In genomic region chr4:148053417-148053920, GRCm38 (mm10) we compare ENCODE assay signal across 17 mouse cellular contexts. TPM values are rescaled to one million over a fixed set of nuclear protein-coding genes. Genes with fewer than 3 reads are reported as not detected.
DNase-seq lines count a peak whose midpoint lies in the region; ATAC-seq and TF ChIP-seq lines count a peak whose summit lies in the region.
"Had no signal": no experiment of that assay in that cellular context is flagged by ENCODE, and none has a peak within 500 bp of the region (broad histone marks: within the 10 kb centered on the region; RNA-seq: fewer than 3 reads in every experiment).

No protein-coding gene starts in this region.

- no peaks in the 10 kb centered on the region for H3K27me3 ChIP-seq in forebrain, embryonic 13.5 days
- no peaks in the 10 kb centered on the region for H3K27me3 ChIP-seq in forebrain, embryonic 11.5 days (ENCODE audit: control insufficient read depth, insufficient read depth, low read length)
- H3K27me3 ChIP-seq: heart, embryonic 12.5 days; hindbrain, embryonic 15.5 days; midbrain, embryonic 12.5 days; neural tube, embryonic 12.5 days had no signal

- peak overlapping the region; percentile 51 for H3K27ac ChIP-seq in forebrain, embryonic 13.5 days
- H3K27ac ChIP-seq in forebrain, embryonic 11.5 days (ENCODE audit: low read depth, low read length) = no peak overlapping the region
- peak overlapping the region; percentile 87 for H3K27ac ChIP-seq in layer of hippocampus, adult 2 months
- H3K27ac ChIP-seq: hindbrain, embryonic 15.5 days; kidney, postnatal 0 days; midbrain, embryonic 12.5 days; neural tube, embryonic 12.5 days had no signal

- no peak overlapping the region for H3K4me2 ChIP-seq in forebrain, embryonic 13.5 days
- no peak overlapping the region for H3K4me2 ChIP-seq in forebrain, embryonic 11.5 days (ENCODE audit: low read depth, low read length, severe bottlenecking)
- H3K4me2 ChIP-seq: heart, embryonic 12.5 days; hindbrain, embryonic 15.5 days; midbrain, embryonic 12.5 days; neural tube, embryonic 12.5 days had no signal

- no peak; the same call in 1 of the 2 replicates for ATAC-seq in forebrain, embryonic 13.5 days
- no peak for ATAC-seq in forebrain, embryonic 11.5 days (replicated peaks; ENCODE audit: low FRiP score)

- 91% methylated on average over 12 of the region's 12 CpGs for WGBS in forebrain, embryonic 13.5 days
- WGBS in forebrain, embryonic 11.5 days = 94% methylated on average over 12 of the region's 12 CpGs

- H3K36me3 ChIP-seq in forebrain, embryonic 13.5 days (ENCODE audit: poor library complexity, severe bottlenecking) = peaks cover 100% of the 10 kb centered on the region
- peaks cover 6% of the 10 kb centered on the region; the same call in 1 of the 2 replicates for H3K36me3 ChIP-seq in forebrain, embryonic 11.5 days (ENCODE audit: control insufficient read depth, insufficient read depth, low read length)

- no peak overlapping the region for H3K4me3 ChIP-seq in forebrain, embryonic 13.5 days
- no peak overlapping the region for H3K4me3 ChIP-seq in forebrain, embryonic 11.5 days (ENCODE audit: low read depth, low read length)
- no peak overlapping the region for H3K4me3 ChIP-seq in layer of hippocampus, adult 2 months
- H3K4me3 ChIP-seq: heart, embryonic 12.5 days; hindbrain, embryonic 15.5 days; midbrain, embryonic 12.5 days; neural tube, embryonic 12.5 days had no signal

- no peaks in the 10 kb centered on the region for H3K9me3 ChIP-seq in forebrain, embryonic 13.5 days (replicated peaks)
- no peaks in the 10 kb centered on the region for H3K9me3 ChIP-seq in forebrain, embryonic 11.5 days (ENCODE audit: control insufficient read depth, low read length)
- H3K9me3 ChIP-seq: heart, embryonic 12.5 days; hindbrain, embryonic 15.5 days; midbrain, embryonic 12.5 days; neural tube, embryonic 12.5 days had no signal

- no peaks in the 10 kb centered on the region for H3K4me1 ChIP-seq in forebrain, embryonic 13.5 days
- H3K4me1 ChIP-seq in forebrain, embryonic 11.5 days (replicated peaks; ENCODE audit: control insufficient read depth, insufficient read depth, low read length) = no peaks in the 10 kb centered on the region
- H3K4me1 ChIP-seq: heart, embryonic 12.5 days; hindbrain, embryonic 15.5 days; midbrain, embryonic 12.5 days; neural tube, embryonic 12.5 days had no signal

- H3K9ac ChIP-seq in forebrain, embryonic 13.5 days = no peak overlapping the region
- H3K9ac ChIP-seq in forebrain, embryonic 11.5 days (ENCODE audit: low read length) = no peak overlapping the region
- H3K9ac ChIP-seq: heart, embryonic 12.5 days; hindbrain, embryonic 15.5 days; midbrain, embryonic 12.5 days; neural tube, embryonic 12.5 days had no signal

- no peak for TF ChIP-seq CTCF in layer of hippocampus, adult 2 months (conservative IDR thresholded peaks at IDR 0.05)

- no peak for DNase-seq in forebrain, embryonic 11.5 days (ENCODE audit: low spot score)
- peak; percentile 90 for DNase-seq in brain, adult 2 months (ENCODE audit: low read depth, low spot score)
- peak; percentile 71 to 76 for DNase-seq in layer of hippocampus, adult 2 months (ENCODE audit: low spot score in 2 of 2)
- DNase-seq in left cerebral cortex, adult 9 months (ENCODE audit: low spot score in 2 of 2) = peak; percentile 65 to 88
- no peak for DNase-seq in adrenal gland, adult 8-10 months
- no peak for DNase-seq in ovary, postnatal 14 days (ENCODE audit: low spot score)
- no peak for DNase-seq in adrenal gland, adult 2 months
- DNase-seq: cerebellum, adult 8-10 months had no signal

RNA-seq across cellular contexts. Expression of gene Mthfr, which starts 14.6 kb away (rescaled TPM):
- 15.9 and 18.2 TPM in 2 replicates for polyA plus RNA-seq in forebrain, embryonic 13.5 days (2015; fragmentation: Nextera tagmentation; extraction: Ambion mirVana)
- 25.5 and 27.6 TPM in 2 replicates for polyA plus RNA-seq in forebrain, embryonic 11.5 days (2014; fragmentation: Nextera tagmentation; extraction: Ambion mirVana)
- total RNA-seq in layer of hippocampus, adult 2 months (2021) = 10 to 100 TPM; 33.5 to 37.2 TPM
- total RNA-seq in adrenal gland, adult 8-10 months (2022) = 10 to 100 TPM; 24.2 to 51.9 (median 36.7) TPM
- 10 to 100 TPM; 29.2 to 39.3 TPM for total RNA-seq in adrenal gland, adult 2 months (2021)
- 30.2 and 38.2 TPM in 2 replicates for polyA plus RNA-seq in adrenal gland, adult 2 months (2012; rRNA removed)

RNA-seq across cellular contexts. Expression of gene Clcn6, which starts 14.8 kb away (rescaled TPM):
- 21.6 and 24.8 TPM in 2 replicates for polyA plus RNA-seq in forebrain, embryonic 13.5 days (2015; fragmentation: Nextera tagmentation; extraction: Ambion mirVana)
- 14.6 and 15.5 TPM in 2 replicates for polyA plus RNA-seq in forebrain, embryonic 11.5 days (2014; fragmentation: Nextera tagmentation; extraction: Ambion mirVana)
- 10 to 100 TPM; 77.0 to 77.6 TPM for total RNA-seq in layer of hippocampus, adult 2 months (2021)
- total RNA-seq in adrenal gland, adult 8-10 months (2022) = 10 to 100 TPM; 10.1 to 20.4 (median 15.8) TPM
- total RNA-seq in adrenal gland, adult 2 months (2021) = 10 to 100 TPM; 10.4 to 12.2 TPM
- polyA plus RNA-seq in adrenal gland, adult 2 months (2012; rRNA removed) = 6.5 and 8.6 TPM in 2 replicates

RNA-seq across cellular contexts. Expression of gene Agtrap, which starts 34.4 kb away (rescaled TPM):
- polyA plus RNA-seq in forebrain, embryonic 13.5 days (2015; fragmentation: Nextera tagmentation; extraction: Ambion mirVana) = 6.9 and 8.3 TPM in 2 replicates
- 15.0 and 15.6 TPM in 2 replicates for polyA plus RNA-seq in forebrain, embryonic 11.5 days (2014; fragmentation: Nextera tagmentation; extraction: Ambion mirVana)
- total RNA-seq in layer of hippocampus, adult 2 months (2021) = 1 to 10 TPM; 7.2 to 9.8 TPM
- total RNA-seq in adrenal gland, adult 8-10 months (2022) = 100 to 1,000 TPM; 117 to 136 (median 124) TPM
- total RNA-seq in adrenal gland, adult 2 months (2021) = 10 to 100 TPM; 75.4 to 97.8 TPM
- polyA plus RNA-seq in adrenal gland, adult 2 months (2012; rRNA removed) = 135 and 174 TPM in 2 replicates

RNA-seq across cellular contexts. Expression of gene Nppa, which starts 52.9 kb away (rescaled TPM):
- 0.79 and 2.4 TPM in 2 replicates for polyA plus RNA-seq in forebrain, embryonic 13.5 days (2015; fragmentation: Nextera tagmentation; extraction: Ambion mirVana)
- polyA plus RNA-seq in forebrain, embryonic 11.5 days (2014; fragmentation: Nextera tagmentation; extraction: Ambion mirVana) = 0.29 TPM in 1 of 2 replicates, not detected in the other
- not detected for total RNA-seq in layer of hippocampus, adult 2 months (2021)
- not detected for total RNA-seq in adrenal gland, adult 8-10 months (2022)
- total RNA-seq in adrenal gland, adult 2 months (2021) = not detected
- polyA plus RNA-seq in adrenal gland, adult 2 months (2012; rRNA removed) = not detected in 2 replicates
- total RNA-seq: adrenal gland, postnatal 4 days; liver, adult 2 months had no signal
- polyA plus RNA-seq: embryonic facial prominence, embryonic 14.5 days; kidney, postnatal 0 days; liver, adult 2 months had no signal

Comparison
In these comparisons a context has a peak if more than half of its experiments do, and no peak if none do; other contexts are left out.
1. DNase-seq: peak in brain, adult 2 months (single experiment), layer of hippocampus, adult 2 months (2 of 2) and left cerebral cortex, adult 9 months (2 of 2); none in forebrain, embryonic 11.5 days (single experiment), adrenal gland, adult 8-10 months (single experiment), ovary, postnatal 14 days (single experiment) and adrenal gland, adult 2 months (single experiment).
2. RNA of gene Agtrap, which starts 34.4 kb away (total RNA-seq): 117 to 136 TPM in adrenal gland, adult 8-10 months and 75.4 to 97.8 TPM in adrenal gland, adult 2 months; 7.2 to 9.8 TPM in layer of hippocampus, adult 2 months; every median in the first group is over 4 times any median in the second.